Mouse (Mus musculus): ENCODE measurements around the gene Neurl4.
A peak's percentile ranks its signal among the peaks of the same experiment; 100 is the strongest.

The Neurl4 gene

GRCm38 (mm10) chr11:69932254-69932653 lies 31.4 kb downstream of the Neurl4 start:
- no peak for DNase-seq (ENCODE audit: low read depth, low spot score)

- no peak for DNase-seq (ENCODE audit: low read depth, low spot score)
These were observed 32.2 kb downstream of the Neurl4 start for GRCm38 (mm10) chr11:69933066-69933465.

DNA sequence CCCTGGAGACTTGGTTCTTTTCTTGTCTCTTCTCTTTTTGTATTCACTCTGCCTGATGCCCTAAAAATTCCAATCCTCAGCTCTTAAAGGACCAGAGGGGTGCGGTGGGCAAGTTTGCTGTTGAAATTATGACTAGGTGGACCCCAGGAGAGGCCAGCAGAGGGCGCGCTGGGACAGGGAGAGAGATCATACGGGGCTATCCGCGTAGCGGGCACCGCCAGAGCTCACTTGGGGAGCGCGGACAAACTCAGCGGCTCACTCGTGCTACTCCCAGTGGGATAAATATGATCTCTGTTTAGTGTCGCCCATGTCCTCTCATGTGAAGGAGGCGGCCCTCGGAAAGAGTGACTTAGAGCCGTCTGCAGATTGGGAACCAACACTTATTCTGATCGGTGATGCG lies 33.3 kb downstream of the Neurl4 start:
- DNase-seq (ENCODE audit: low read depth, low spot score): peak; percentile 88

DNA sequence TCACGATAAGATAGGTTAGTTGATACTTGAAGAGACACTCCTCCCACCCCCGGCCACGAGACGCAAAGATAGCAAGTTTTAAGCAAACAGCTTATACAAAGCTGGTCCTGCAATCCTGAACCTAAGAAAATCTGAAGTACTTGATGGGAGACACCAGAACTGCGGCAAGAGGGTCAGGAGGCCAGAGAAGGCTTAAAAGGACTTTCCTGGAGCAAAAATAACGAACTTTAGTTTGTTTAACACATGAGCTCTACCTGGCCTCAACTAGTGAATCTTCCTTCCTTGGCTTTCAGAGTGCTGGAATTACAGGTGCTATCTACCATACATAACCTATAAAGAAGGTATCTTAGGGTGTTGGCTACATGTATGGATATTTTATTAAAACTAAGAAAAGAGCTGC lies 33.8 kb downstream of the Neurl4 start:
- no peak for DNase-seq (ENCODE audit: low read depth, low spot score)

- DNase-seq (ENCODE audit: low read depth, low spot score): peak; percentile 96
These were observed 34.4 kb downstream of the Neurl4 start, which contains the start of gene Ybx2 for GRCm38 (mm10) chr11:69935137-69935879. TSS of gene Ybx2 (plus strand) at chr11:69935796.

DNA sequence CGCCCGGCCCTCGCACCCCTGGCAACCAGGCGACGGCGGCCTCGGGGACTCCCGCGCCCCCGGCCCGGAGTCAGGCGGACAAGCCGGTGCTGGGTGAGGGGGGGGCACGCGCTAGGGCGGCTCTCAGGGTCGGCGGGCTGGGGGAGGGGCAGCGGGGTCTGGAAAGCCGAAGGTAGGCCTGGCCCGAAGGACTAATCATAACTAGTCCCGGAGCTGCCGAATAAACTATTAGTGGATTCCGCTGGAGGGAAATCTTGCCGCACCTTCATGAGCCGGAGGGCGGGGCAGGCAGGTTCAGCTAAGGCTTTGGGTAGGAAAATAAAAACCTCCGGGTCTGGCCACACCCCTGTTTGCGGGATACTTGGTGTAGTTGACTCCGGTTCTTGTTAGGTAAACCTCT lies 35.3 kb downstream of the Neurl4 start:
- no peak for DNase-seq (ENCODE audit: low read depth, low spot score)

DNA sequence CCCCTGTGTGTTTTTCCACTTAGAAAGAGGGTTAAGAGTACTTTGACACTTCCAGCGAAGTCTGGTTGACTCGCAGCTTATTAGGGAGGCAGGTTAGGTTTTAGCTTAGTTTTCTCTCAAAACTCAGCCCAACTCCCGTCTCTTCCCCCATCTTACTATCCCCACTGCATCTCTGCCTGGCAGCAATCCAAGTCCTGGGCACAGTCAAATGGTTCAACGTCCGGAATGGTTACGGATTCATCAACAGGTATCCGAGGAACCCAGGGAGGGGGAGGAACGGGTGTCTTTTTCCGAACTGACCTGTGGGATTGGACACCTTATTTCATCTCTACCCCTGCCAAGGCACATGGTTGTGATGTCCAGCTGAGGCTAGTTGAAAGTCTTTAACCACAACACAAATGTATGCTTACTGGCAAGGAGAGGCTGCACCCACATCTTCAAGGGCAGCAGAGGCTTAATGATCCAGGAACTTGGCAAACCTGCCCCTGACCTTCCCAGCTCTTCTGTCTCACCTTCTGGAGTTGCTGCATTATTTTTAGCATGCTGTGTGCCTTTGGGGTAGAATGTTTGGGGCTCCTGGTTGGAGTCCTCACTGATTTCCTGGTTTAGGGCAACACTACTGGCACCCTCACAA lies 36.0 kb downstream of the Neurl4 start:
- DNase-seq (ENCODE audit: low read depth, low spot score): no peak

DNA sequence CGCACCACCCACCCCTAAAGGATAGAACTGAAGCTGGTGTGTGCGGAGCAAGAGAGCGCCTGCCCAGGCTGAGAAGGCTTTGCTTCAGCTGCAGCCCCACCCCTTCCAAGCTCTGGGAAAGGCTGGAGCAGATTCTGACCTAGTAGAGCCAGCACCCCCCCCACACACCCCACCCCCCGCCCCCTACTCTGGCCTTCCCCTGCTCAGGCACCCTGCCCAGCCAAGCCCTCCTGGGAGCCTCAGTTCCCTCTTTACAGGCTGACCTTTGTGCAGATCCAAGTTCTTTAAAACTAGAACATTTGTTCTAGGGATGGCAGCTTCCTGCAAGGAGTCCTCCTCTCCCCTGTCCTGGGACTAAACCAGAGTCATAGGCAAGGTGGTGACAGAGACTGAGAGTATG lies 36.5 kb downstream of the Neurl4 start:
- no peak for DNase-seq (ENCODE audit: low read depth, low spot score)

- no peak for DNase-seq (ENCODE audit: low read depth, low spot score)
These were observed 37.0 kb downstream of the Neurl4 start for GRCm38 (mm10) chr11:69937834-69938233.

DNA sequence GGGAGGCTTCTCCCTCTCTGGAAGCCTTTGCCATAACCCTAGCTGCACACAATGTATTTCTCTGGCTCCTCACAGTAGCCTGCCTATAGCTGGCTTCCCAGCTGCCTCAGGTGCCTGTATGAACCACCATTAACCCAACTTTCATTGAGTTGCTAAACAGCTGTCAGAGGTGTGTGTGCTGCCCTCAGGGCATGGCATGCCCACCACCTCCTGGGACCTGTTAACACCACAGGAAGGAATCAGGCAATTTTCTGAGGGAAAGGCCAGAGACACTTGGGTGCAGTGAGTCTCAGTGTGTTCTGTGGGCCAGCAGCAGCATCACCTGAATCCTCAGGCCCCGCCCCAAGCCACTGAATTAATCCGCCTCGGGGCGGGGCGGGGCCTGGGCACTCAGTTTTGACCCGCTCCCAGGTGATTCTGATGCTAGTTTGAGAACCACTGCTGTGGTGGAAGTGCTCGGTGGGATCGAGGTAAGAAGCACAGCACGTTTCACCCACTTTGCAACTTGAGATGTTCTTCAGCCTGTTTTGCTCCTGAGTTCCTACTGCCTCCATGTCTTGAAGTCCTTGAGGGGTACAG lies 37.6 kb downstream of the Neurl4 start:
- DNase-seq (ENCODE audit: low read depth, low spot score): no peak

DNA sequence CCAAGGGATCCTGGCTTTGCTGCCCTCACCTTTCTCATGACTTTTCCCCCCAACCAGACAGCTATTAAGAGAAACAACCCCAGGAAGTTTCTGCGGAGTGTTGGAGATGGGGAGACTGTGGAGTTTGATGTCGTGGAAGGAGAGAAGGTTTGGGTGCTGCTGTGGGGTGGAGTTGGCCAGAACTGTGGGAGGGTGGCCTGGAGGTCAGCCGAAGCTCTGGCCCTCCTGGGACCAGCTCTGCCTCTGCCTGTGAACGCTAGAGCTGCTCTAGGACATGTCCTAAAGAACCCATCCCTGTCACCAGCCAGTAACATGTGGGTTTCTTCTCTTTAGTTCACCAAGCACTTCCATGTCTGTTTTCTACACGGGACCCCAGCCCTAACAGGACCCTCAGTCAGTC lies 38.3 kb downstream of the Neurl4 start:
- no peak for DNase-seq (ENCODE audit: low read depth, low spot score)

DNA sequence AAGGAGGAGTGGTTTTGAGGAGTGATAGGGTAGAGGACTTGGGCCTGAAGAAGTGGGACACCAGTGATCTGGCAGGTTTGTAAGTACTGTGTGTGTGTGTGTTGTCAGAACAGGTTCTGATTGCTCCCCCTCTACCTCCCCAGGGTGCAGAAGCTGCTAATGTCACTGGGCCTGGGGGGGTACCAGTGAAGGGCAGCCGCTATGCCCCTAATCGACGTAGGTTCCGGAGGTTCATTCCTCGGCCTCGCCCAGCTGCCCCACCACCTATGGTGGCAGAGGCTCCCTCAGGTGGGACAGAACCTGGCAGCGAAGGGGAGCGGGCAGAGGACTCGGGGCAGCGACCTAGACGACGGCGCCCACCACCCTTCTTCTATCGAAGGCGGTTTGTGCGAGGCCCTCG lies 38.9 kb downstream of the Neurl4 start:
- no peak for DNase-seq (ENCODE audit: low read depth, low spot score)

- DNase-seq (ENCODE audit: low read depth, low spot score): no peak
These were observed 40.1 kb downstream of the Neurl4 start for GRCm38 (mm10) chr11:69940962-69941361.

DNA sequence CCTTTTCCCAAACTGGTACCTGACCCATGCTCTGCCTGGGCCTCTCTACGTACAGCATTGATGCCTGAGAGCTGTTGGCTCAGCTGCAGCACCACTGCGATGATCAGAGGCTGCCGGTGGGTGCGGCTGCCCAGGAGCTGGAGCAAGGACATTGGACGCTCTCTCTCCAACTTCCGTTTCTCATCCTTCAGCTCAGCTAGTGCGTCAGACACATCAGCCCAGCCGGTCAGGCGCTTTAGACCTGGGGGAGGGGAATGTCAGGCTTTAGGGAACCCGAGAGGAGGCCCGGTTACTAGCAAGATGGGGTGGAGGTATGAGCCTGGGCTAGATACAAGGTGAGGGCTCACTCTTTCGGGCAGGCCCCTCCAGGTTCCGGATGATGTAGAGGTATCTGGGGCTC lies 44.3 kb downstream of the Neurl4 start:
- DNase-seq (ENCODE audit: low read depth, low spot score): no peak

GRCm38 (mm10) chr11:69945997-69946891 lies 45.4 kb downstream of the Neurl4 start:
- DNase-seq (ENCODE audit: low read depth, low spot score): no peak

DNA sequence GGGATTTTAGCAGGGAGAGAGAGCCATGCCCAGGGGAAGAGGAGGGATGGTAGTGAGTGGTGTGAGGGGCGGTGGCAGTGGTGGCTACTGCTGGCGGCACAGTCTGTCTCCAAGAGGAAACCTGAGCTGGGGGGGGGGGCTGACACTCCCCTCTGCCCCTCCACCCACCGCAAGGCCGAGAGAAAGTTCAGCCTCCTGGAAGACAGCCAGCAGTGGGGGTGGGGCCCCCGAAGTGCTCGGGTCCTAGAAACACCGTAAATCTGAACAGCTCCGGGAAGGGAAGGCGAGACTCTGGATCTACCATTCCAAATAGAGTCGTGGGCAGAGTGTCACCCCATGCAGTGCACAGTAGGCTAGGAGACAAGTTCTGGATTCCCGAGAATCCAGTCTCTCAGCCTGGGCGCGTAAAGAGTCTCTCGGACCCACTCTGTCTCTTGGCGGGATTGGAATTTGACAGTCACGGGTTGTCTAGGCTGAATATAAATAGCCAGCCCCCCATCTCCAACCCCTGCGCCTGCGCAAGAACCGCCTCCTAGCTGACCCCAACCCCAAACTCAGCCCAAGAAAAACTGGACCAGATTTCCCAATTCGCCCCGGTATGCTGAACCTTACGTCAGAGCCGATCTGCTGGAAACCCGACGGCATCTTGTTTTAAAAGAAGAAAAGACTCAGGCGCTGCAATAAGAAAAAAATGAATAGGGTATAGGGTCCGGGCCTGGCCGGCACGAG lies 46.6 kb downstream of the Neurl4 start:
- DNase-seq (ENCODE audit: low read depth, low spot score): no peak

DNA sequence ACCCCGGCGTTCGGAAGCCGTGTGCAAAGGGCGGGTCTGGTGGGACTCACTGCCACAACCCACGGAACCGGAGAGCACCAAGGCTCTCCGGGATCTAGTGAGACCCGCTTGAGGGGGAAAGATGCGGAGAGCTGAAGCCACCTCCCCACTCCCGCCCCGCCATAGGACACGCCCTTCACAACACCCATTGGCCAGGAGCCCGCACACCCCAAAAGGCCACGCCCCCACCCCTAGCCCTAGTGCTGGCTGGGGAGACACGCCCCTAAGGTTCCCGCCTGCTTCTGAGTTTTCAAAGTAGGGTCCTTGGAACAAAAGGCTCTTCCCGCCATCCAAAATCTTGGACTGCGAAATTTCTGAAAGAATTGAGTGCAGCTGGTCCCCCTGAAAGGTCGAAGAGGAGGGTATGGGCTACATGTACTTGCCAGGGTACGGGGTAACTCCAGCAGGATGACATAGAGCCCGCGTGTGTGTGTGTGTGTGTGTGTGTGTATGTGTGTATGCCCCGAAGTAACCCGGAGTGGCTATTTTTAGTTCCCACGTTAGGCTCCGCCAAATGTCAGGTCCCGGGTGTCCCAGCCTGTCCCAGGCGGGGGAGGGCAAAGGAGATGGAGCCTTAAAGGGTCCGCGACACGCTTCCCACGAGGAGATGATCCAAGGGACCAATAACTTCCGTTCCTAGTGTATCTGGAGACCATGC lies 47.3 kb downstream of the Neurl4 start, which contains the start of gene Slc2a4:
Slc2a4 (minus strand) TSS at position 123 of the 697 bp plus-strand sequence.
- peak; percentile 37 for DNase-seq (ENCODE audit: low read depth, low spot score)

- peak; percentile 81 for DNase-seq (ENCODE audit: low read depth, low spot score)
These were observed 47.9 kb downstream of the Neurl4 start for GRCm38 (mm10) chr11:69948763-69949150.

DNA sequence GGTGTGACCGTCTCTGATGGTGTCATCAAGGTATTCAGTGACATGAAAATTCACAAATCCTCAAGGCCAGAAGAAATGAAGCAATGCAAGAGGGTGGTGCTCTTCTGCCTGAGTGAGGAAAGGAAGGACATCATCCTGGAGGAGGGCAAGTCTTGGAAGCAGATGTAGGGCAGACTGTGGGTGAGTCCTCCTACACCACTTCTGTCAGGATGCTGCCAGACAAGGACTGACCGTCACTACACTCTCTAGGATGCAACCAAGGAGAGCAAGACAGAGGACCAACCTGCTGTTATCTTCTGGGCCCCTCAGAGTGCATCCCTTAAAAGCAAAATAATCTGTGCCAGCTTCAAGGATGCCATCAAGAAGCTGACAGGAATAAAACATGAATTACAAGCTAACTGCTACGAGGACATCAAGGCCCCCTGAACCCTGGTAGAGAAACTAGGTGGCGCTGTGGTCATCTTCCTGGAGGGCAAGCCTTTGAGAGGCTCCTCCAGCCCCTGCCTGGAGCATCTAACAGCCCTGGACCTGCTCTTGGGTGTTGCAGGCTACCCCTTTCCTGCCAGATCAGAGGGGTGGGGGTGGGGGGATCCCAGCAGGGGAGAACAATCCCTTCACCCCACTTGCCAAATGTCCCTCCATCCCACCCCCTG lies 50.1 kb downstream of the Neurl4 start:
- DNase-seq (ENCODE audit: low read depth, low spot score): peak; percentile 48

DNA sequence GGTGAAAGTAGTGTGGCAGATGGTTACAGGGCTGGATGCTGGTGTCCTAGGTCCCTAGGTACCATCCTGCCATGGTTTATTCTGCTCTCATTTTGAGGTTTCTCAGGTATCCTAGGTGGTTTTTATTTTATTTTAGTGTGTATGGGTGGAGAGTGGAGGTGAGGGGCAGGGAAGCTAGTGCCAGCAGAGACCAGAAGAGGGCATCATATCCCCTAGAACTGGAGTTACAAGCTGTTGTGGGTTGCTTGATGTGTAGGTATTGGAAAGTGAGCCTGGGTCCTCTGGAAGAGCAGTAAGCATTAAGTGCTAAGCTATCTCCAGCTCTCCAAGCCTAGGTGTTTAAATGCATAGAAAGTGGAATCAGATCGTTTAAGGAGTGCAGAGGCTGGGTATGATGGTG lies 51.4 kb downstream of the Neurl4 start:
- no peak for DNase-seq (ENCODE audit: low read depth, low spot score)
